Mouse (Mus musculus): ENCODE results near the gene Dock7. TPM values are rescaled to one million over a fixed set of nuclear protein-coding genes. Genes with fewer than 3 reads are reported as not detected.
"Not testable (repeated sequence)": the region's sequence is repeated elsewhere in the genome, so short reads cannot be mapped to it uniquely, and the experiment has no call there.

Dock7 gene
- total RNA-seq, 1 experiment from 2014 or later: 39.6 TPM

GRCm38 (mm10) chr4:99005574-99005973, 115.1 kb downstream of the Dock7 start:
- DNase-seq: no peak

DNA sequence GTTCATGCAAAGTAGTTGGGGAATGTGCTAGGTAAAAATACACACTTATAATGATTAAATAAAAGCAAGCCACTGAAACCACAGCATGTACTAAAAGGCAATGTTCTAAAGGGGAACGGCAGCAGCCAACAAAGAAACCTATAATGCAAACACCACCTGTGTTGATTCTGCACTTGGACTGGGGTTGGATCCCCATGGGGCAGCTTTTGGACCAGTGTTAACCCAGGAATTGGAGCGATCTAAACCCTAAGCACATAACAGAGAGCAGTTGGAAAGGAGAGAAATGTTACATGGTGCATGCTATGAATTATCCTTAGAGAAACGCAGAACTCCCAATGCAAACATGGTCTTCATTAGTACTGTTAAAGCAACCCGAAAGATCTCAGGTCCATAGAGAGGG, 127.2 kb downstream of the Dock7 start:
- DNase-seq: no peak

DNA sequence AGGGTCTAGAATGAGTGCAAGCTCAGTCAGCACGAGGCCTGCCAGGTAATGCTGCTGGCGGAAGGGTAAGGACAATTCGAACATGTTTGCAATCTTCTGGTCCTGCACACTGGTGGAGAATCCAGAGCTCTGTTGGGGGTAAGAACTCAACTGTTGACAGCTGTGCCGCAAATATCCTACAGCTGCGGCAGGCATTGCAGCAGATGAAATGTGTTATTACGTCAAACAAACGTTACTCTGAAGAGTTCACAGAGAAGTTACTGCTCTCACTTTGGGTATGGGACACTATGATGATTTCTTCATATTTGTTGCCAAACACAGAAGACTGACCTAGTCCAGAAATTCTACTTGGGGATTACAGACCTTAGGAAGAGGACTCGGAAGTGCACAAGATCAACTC, 136.0 kb downstream of the Dock7 start:
- no peak for DNase-seq

GRCm38 (mm10) chr4:98979976-98980375, 140.7 kb downstream of the Dock7 start:
- DNase-seq: not testable (repeated sequence)

DNA sequence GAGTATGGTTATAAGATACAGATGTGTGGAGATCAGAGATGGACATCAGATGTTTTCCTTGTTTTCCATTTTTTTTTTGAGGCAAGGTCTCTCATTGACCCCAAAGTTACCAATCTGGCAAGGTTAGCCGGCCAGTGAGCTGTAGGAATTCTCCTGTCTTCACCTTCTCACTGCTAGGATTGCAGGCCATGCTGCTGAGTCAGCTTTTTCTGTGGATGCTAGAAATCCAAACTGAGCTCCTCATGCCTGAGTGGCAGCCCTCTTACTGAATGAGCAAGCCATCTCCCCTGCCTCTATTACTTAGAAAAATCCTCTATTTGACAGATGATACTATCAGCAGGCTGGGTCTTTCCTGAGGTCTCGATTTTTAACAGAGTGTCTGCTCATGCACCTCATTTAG, 142.0 kb downstream of the Dock7 start:
- no peak for DNase-seq

DNA sequence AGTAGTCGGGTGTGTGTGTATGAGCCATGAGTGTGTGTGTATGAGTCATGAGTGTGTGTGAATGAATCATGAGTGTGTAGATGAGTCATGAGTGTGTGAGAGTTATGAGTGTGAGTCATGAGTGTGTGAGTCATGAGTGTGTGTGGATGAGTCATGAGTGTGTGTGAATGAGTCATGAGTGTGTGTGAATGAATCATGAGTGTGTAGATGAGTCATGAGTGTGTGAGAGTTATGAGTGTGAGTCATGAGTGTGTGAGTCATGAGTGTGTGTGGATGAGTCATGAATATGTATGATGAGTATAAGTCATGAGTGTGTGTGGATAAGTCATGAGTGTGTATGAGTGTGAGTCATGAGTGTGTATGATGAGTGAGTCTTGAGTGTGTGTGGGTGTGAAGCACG, 142.4 kb downstream of the Dock7 start:
- not testable (repeated sequence) for DNase-seq

DNA sequence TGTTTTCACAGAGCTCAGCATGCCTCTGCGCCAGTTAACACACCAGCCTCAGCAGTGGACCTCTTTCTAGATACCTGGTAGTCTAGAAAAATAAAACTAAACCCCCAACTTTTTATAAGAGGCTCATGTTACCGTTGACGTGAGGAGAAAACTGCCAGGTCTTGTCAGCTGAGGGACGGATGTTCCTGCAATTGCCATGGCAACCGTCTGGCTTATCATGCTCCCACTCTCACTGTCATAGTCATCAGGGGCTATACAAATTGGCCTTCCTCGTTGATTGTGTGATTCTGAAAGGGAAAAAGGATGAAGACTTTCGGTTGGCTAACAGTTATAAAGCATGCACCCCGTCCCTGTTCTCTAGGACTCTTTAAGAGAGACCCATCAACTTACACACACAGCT, 145.0 kb downstream of the Dock7 start:
- DNase-seq: no peak

GRCm38 (mm10) chr4:98969946-98970345, 150.8 kb downstream of the Dock7 start:
- no peak for DNase-seq

DNA sequence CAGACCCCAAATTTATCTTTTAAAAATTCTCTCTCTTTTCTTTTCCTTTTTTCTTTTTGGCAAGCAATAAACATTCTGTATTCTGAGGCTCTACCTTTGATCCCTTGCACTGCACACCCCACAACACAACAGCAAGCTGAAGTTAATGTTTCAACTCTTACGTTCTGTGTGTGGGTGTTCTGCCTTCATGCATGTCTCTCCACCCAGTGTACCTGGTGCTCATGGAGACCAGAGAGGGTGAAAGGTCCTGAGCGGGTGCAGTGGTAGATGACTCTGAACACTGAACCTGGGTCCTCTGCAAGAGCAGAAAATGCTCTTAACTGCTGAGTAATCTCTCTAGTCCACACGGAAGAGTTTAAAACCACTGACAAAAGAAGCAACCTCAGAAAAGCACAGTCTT, 160.5 kb downstream of the Dock7 start:
- DNase-seq: no peak

DNA sequence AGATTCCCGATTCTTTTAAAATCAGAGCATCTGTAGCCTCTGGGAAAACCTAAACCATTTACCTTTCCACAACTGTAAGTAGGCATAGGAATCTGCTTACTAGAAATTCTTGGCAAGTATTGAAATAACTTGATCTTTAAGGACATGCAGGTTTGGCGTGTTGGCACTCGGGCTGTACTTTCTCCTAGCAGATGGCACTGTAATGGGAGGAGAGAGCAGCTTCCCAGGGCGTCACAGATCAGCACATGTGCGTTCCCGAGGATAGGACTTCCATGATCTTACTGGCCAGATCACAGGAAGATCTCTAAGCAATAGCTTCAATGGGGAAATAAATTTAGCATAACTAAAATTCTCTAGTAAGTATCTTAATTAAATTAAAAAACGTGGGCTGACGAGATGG, 164.7 kb downstream of the Dock7 start:
- no peak for DNase-seq

GRCm38 (mm10) chr4:98950563-98950962, 170.2 kb downstream of the Dock7 start:
- DNase-seq: no peak

DNA sequence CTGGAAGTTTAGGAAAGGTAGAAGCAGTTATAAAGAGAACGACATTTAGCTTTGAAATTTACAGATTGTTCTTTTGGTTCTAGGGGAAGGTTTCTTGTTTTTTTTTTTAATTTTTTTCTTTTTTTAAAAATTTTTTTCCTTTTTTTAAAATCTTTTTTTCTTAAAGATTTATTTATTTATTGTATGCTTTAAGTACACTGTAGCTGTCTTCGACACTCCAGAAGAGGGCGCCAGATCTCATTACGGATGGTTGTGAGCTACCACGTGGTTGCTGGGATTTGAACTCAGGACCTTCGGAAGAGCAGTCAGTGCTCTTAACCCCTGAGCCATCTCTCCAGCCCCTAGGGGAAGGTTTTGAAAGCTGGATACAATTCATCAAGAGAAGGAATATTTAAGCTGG, 182.5 kb downstream of the Dock7 start:
- not testable (repeated sequence) for DNase-seq

GRCm38 (mm10) chr4:98936036-98936435, 184.7 kb downstream of the Dock7 start:
- no peak for DNase-seq

- no peak for DNase-seq
Observed at GRCm38 (mm10) chr4:98925250-98925781, 195.4 kb downstream of the Dock7 start.

DNA sequence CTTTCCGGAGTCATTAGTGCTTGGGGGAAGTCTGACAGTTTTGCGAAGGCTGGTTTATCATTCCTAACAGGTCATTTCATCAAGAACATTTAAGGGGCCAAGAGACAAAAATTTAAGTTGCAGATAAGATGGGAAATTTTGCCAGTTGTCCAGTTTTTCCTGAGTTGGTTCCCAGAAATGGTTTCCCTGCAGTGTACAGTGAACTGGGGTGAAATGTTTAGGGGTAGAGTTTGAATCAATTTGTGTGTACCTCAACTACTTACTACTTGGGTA, 195.9 kb downstream of the Dock7 start:
- no peak for DNase-seq

GRCm38 (mm10) chr4:98924071-98924905, 196.4 kb downstream of the Dock7 start:
- peak; percentile 11 for DNase-seq

- no peak for DNase-seq
Observed at GRCm38 (mm10) chr4:98923568-98924070, 197.1 kb downstream of the Dock7 start, which contains the start of gene Usp1. TSS of gene Usp1 (plus strand) at chr4:98923810.

GRCm38 (mm10) chr4:98922643-98923567, 197.8 kb downstream of the Dock7 start:
- DNase-seq: peak; percentile 98

DNA sequence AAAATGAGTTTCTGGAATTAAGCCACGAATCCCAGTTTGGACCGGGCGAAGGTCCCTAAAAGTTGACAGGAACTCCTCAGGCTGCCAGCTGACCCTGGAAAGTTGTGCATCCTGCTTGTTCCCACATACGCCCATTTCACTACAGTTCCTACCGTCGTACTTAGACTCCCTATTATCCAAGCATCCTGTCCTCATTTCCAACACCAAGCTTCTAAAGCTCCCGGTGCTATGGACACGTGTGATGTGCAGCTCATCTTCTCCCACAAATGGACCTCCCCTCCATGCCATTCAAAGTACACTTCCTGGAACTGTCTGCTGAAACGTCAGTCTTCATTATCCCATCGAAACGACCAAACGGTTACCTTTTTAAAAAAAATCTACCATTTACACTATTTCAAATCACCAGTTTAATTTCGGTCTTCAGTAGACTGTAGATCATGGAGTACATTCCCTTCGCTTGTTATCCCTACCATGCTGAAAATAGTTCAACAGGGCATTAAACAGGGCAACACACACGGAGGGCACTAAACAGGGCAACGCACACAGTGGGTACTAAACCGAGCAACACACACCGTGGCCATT, 198.6 kb downstream of the Dock7 start:
- DNase-seq: peak; percentile 11

GRCm38 (mm10) chr4:98920896-98921295, 199.8 kb downstream of the Dock7 start:
- no peak for DNase-seq

DNA sequence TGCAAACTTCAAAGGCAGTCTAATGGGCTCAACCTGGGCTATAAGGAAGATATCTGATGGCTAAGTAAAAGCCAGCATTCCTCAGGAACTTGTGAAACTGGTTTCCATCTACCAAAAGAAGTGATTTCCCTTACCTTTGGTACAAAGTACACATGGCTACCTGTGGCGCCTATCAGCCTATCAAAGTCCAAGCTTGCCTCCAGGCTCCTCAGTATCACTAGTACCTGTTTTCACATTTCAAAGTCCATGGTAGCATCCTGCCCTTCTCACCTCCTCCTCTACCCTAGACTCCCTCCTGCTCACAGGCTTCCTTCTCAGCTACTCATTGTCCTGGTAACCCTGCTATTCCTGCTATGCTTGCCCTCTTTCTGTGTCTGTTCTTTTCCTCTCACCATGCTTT, 202.5 kb downstream of the Dock7 start:
- DNase-seq: no peak

DNA sequence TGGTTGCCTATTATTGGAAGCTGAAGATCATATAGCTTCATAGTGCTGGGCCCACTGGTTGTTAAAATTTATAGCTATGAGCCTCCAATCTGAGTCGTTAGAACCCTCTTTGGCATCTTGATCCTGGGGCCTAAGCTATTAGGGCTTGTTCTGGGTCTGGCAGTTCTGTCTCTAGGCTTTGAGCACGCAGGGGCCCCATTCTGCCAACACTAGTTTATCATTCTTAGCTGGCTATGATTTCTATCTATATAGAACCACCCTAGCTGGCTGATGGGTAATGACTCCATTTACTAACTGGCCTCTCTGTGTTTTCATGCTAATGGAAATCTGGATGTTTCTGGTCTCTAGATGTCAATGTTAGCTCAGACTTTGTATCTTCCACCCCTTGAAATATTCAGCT, 203.0 kb downstream of the Dock7 start:
- DNase-seq: no peak

- DNase-seq: no peak
Observed at GRCm38 (mm10) chr4:98910246-98910645, 210.5 kb downstream of the Dock7 start.

Data from adrenal gland, postnatal 14 days (tissue).